Mouse (Mus musculus) embryo, embryonic 10.5 days (tissue): Measurements from ENCODE around the gene Fam193b.
"Not testable (repeated sequence)": the region's sequence is repeated elsewhere in the genome, so short reads cannot be mapped to it uniquely, and the experiment has no call there.

Experiments used
- DNase-seq: peaks from one replicate; pipeline ENCODE4 v3.0.0-alpha.2; 2015; ENCODE audit warnings: low spot score

The Fam193b gene

DNA sequence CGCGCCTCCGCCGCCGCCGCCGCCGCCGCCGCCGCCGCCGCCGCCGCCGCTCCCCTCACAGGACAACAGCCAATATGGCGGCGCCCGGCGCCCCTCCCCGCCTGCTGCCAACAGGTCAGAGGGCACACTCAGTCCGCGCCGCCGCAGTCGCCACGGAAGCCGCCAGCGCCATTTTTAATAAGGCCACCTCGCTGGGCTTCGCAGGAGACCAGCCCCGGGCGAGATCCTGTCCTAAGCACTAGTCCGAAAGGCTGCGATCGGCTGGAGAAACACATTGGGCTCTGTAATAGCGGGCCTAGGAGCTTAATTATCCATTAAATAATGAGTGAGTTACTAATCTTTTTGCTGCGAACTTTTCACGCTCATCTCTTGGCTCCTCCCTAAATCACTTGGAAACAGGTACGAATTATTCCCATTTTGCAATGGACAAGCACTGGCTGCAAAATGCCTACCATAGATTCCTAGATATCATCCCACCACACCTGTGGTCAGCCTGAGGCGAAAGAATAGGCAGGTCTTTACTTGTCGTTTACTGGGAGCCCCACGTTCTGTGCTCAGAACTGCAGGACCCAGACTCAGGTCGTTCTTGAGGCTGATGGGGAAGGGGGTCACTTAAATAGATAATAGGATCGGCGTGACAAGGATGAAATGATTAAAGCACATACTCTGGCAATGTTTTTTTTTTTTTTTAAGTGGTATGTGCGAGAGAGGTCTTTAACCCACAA, at the start of gene Fam193b:
Fam193b (minus strand) TSS at position 94 of the 725 bp plus-strand sequence.
- DNase-seq: peak; percentile 95

DNA sequence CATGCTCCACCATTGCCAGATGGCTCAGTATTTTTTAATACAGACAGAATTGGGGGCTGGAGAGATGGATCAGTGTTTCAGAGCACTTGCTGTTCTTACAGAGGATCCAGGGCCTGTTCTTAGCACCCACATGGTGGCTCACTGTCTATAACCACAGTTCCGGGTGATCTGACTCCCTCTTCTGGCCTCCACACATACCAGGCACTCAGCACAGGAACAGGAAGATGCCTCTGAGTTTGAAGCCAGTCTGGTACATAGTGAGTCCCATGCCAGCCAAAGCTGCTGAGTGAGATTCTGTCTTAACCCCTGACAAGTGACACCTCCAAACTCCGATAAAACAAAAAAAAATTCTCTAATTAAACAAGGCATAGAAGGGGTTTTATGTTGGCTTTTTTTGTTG, 49.4 kb upstream of the Fam193b start:
- no peak for DNase-seq

DNA sequence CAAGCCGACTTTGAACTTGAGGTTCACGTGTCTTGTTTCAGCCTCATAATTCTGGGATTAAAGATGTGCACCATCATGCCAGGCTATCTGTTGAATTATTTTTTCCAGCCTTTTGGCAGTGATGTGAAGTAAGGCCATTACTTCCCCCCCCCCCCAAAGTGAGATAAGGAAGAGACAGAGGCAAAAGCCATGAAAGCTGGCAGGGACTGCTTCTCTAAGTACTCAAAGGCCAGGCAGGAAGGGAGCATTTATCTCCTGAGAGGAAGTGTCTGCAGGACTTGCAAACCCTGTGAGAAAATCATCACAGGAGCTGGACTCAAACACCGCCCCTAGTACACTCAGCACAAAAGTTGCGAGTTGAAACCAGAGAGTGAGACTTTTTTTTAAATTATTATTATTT, 48.4 kb upstream of the Fam193b start:
- no peak for DNase-seq

DNA sequence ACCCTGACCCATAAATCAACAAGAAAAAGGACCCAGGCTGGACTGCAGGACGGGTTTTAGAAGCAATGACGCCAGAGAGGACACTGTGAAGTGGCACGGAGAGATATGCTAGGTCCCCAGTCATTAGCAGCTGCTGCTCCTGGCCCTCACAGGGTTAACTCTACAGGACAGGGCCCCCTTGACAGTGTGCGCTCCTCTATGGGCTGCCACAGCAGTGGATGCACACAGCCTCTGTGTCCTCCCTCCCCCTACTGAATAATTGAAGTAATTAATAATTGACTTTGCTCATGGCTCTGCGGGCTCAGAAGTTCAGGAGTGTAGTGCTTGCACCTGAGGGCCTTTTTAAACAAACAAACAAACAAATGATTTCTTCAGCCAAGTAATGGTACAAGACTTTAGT, 42.6 kb upstream of the Fam193b start:
- DNase-seq: no peak

- no peak for DNase-seq
Measured at GRCm38 (mm10) chr13:55611996-55612395, 41.1 kb upstream of the Fam193b start.

DNA sequence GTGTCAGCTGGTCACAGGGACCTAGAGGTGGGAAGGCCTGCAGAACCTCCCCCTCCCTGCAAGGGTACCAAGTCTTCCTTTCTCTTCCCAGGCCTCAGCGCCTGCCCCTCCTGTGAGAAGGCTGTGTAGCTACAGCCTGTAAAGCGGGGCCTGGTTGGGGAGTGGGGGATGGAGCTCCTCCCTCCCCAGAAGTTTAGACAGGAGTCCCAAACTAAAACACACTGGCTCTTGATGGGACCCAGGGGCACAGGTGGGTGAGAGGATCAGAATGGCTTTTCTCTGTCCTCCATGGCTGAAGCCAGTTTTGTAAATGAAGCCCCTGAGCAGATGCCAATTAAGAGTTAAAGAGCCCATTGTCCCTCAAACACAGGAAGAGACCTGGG, 36.7 kb upstream of the Fam193b start:
- no peak for DNase-seq

- DNase-seq: no peak
Measured at GRCm38 (mm10) chr13:55606899-55607623, 36.1 kb upstream of the Fam193b start.

DNA sequence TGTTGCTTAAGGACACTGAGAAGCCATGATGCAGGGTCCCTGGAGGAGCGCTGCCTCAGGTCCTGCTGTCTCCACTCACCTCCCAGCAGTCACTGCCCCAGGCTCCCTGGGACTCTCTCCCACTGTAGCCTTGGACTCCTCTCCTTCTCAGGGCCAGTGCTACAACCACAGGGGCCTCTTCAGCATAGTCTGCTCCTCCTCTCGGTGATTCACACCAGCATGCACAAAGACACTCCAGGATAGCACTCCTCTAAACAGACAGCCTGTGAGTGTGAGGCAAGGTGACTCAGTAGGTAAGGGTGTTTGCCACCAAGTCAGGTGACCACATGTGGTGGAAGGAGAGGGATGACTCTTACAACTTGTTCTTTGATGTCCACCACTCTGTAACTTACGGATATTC, 33.7 kb upstream of the Fam193b start:
- DNase-seq: no peak

DNA sequence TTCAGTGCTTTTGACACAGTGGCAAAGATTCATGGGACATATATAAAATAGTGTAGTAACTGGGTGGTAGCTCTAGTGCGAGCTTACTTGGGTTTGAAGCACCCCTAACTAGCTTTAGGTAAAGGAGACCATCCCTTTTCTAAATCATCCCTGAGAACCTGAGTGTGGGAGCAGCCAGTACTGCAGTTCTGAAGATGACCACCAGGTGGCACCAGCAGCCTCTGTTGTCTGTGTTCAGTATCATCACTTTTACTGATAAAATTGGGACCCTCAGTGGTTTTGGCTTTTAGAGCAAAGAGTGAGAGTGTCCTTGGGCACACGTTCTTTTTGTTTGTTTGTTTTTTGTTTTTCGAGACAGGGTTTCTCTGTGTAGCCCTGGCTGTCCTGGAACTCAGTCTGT, 30.7 kb upstream of the Fam193b start:
- DNase-seq: peak; percentile 92

DNA sequence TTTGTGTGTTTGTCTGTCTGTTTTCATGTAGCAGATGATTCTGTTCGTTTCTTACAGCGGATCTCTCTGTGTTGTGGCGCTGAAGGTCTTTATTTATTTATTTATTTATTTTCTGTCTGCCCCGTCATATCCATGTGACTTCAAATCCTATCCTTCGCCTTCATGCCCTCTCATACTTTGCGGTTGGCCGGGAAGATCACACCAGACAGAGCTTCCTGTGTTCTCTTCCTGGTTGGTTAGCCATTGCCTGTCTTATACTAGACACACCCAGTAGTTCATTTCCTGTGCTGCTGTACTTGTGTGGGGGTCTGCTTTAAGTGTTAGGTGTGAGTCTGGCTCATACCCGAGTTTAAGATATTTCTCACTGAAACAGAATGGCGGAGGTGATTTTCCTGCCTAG, 29.7 kb upstream of the Fam193b start:
- peak; percentile 33 for DNase-seq

DNA sequence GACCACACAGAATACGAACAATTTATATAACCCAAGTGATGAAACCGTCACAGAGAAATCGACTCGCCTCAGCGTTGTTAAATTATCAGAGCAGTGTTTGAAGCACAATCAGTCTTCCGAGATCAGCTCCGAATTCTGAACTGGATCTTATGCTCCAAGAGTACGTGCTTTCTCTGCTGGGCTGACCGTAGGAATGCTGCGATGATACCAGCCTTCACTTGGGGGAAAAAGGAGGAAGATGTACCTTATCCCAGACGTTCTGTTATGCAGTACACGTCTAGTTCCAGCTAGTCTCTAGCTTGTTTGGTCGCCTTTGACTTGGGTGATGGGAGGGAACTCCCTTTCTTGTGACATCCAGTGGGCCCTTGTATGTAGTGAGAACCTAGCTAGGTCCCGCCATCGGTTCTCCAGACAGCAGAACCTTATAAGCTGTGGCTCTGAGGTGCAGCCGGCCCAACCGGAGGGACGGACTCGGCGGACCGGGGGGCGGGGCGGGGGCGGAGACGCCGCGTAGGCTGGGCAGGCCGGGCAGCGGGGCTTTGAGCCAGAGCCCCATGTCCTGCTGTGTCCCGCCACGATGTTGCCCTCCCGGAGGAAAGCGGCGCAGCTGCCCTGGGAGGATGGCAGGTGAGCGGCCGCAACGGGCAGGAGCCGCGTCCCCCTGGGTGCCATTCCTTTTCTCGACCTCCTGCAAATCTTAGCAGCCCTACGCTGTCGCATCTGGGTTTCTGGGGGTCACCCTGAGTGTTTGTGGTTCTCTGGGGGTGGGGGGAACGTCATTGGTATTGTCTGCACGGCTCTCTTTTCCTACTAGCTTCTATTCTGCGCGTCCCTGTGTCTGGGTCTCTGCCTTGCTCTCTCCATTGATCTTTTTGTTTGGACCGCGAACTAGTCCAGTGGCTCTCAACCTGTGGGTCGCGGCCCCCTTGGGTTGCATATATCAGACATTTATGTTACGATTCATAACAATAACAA, 28.9 kb upstream of the Fam193b start, which contains the start of gene B4galt7:
B4galt7 (plus strand) TSS at position 331 of the 975 bp plus-strand sequence.
- DNase-seq: peak; percentile 83

DNA sequence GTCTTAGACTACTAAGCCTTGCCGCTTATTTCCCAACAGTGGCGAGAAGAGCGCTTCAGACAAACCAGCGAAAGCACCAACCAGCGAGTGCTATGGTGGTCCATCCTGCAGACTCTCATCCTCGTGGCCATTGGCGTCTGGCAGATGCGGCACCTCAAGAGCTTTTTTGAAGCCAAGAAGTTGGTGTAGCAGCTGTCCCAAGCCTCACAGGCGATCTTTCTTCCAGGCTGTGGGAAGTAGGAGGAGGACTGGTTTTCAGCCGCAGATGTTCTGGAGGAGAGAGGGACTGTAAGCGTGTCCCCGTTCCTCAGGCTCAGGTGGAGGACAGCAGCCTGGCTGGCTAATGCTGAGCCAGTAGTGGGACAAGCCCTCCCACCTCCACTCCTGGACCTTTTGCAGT, 25.9 kb upstream of the Fam193b start:
- DNase-seq: no peak

DNA sequence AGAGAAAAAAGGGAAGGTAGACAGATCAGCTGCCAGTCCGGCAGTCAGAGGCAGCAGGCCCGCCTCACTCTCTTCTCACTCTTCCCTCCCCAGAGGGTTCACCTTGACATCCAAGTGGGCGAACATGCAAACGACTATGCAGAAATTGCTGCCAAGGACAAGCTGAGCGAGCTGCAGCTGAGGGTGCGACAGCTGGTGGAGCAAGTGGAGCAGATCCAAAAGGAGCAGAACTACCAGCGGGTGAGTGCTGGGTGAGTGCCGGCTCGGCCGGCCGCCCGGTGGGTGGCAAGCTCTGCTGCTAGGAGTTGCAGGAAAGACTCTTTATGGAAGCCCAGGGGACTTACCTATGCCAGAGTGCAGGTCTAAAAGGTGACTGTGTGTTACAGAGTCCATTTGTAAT, 24.5 kb upstream of the Fam193b start:
- no peak for DNase-seq

- no peak for DNase-seq
Measured at GRCm38 (mm10) chr13:55593254-55593747, 22.4 kb upstream of the Fam193b start.

- DNase-seq: peak; percentile 98
Measured at GRCm38 (mm10) chr13:55592512-55593253, 21.8 kb upstream of the Fam193b start.

DNA sequence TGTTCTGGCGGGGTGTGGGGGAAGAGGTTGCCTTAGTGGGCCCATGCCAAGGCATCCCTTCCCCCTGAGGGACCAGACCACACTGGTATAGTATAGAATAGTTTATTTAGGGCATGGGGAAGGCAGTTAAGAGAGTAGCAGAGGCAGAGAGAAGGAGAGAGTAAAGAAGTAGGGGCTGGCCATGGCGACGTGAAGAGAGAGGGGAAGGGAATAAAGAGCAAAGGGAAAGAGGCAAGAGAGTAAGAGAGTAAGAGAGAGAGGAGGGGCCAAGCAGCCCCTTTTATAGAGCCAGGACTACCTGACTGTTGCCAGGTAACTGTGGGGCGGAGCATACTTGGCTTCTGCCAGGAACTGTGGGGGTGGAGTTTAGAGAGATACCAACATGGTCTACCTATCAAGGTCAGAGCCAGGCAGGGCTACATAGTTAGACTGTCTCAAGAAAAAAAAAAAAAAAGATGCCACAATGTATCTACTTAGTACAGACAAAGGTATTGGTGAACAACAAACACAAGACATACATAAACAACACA, 21.1 kb upstream of the Fam193b start:
- DNase-seq: no peak

DNA sequence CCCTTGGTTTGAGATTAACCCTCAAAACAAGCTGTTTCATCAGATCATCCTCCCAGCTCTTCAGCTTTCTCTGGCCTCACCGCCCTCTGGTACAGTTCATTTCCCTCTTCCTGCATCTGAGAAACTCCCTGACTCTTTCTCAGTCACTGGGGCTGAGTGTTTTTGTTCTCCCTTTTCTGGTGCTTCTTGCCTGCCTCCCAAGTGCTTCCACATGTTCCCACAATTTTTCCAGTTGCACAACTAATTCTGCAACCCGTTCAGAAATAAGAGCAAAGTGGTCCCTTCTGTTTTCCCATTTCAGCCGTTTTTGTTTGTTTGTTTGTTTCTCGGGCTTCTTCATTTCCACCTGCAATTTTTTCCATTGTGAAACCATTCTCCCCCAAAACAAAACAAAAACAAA, 7.2 kb upstream of the Fam193b start:
- DNase-seq: no peak

GRCm38 (mm10) chr13:55576872-55577271, 6.0 kb upstream of the Fam193b start:
- DNase-seq: not testable (repeated sequence)

DNA sequence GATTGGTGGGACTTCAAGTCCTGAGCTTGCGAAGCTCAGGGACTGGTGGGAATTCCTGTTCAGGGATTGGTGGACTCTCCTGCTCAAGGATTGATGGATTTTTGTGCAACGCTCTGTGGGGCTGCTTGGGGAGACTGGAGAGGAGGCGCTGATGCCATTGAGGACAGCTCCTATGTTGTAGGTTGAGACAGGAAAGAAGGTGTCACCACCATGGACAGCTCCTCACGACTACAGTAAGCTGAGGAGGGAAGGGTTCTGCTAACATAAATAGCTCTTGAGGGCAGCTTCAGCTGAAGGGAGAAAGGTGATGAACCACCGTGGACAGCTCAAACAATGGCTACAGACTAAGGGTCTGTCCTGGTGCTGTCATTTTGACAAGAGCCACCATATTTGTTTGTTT, 5.0 kb upstream of the Fam193b start:
- DNase-seq: no peak

DNA sequence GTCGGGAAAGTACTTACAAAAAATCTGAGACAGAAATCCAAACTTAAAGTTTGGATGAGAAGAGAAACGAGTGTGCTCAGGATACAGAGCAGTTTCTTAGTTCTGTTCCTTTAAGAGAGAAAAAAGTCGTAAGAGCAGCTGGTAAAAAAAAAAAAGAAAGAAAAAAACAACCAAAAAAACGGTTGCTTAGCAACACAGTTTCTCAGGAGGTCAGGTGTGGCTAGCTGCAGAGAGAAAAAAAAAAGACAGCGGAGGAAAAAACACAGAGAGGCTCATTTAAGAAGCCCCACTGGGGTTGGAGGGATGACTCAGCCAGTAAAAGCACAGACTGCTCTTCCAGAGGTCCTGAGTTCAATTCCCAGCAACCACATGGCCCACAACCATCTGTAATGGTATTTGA, 3.4 kb upstream of the Fam193b start:
- no peak for DNase-seq

DNA sequence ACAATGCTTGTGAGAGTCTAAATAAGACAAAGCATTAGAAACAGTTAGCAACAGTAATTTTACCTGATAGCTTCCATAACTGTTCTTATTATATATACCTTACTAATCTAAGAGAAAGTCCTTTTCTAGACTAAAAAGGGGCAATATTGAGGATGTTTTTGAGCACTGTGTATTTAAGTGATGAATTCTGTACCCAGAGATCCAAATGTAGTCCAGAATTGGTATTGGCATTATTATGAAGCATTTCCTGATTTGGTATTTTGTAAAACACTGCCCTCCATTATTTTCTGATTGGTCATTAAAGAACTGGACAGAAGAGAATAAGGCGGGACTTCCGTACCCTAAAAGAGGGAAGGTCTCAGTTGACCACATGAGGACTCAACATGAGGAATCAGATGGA, 2.5 kb upstream of the Fam193b start, which contains the start of gene Tmed9:
Tmed9 (plus strand) TSS at position 301 of the 400 bp plus-strand sequence.
- DNase-seq: no peak
